Mouse (Mus musculus) right cerebral cortex, adult 18-20 months (tissue): ENCODE measurements around the gene Cubn.

ENCODE experiments used
- DNase-seq: peaks from one replicate; pipeline ENCODE4 v3.0.0; 2022; ENCODE audit warnings: mixed read lengths

Gene Cubn

GRCm38 (mm10) chr2:13491734-13492133 is at the start of gene Cubn:
Gene Cubn, minus strand, starts transcription at chr2:13491813.
- no peak for DNase-seq

GRCm38 (mm10) chr2:13539860-13540259 is 48.2 kb upstream of the Cubn start:
- DNase-seq: no peak

- no peak for DNase-seq
Measured at GRCm38 (mm10) chr2:13538704-13539377, 47.2 kb upstream of the Cubn start.

- DNase-seq: no peak
Measured at GRCm38 (mm10) chr2:13538258-13538657, 46.6 kb upstream of the Cubn start.

GRCm38 (mm10) chr2:13537733-13538132 is 46.1 kb upstream of the Cubn start:
- DNase-seq: no peak

- no peak for DNase-seq
Measured at GRCm38 (mm10) chr2:13536747-13537146, 45.1 kb upstream of the Cubn start.

- no peak for DNase-seq
Measured at GRCm38 (mm10) chr2:13530639-13531038, 39.0 kb upstream of the Cubn start.

GRCm38 (mm10) chr2:13529253-13529933 is 37.8 kb upstream of the Cubn start:
- DNase-seq: no peak

- no peak for DNase-seq
Measured at GRCm38 (mm10) chr2:13527531-13527930, 35.9 kb upstream of the Cubn start.

- DNase-seq: no peak
Measured at GRCm38 (mm10) chr2:13527125-13527524, 35.5 kb upstream of the Cubn start.

- DNase-seq: no peak
Measured at GRCm38 (mm10) chr2:13526205-13526604, 34.6 kb upstream of the Cubn start.

GRCm38 (mm10) chr2:13523540-13524456 is 32.2 kb upstream of the Cubn start:
- peak; percentile 71 for DNase-seq

- DNase-seq: no peak
Measured at GRCm38 (mm10) chr2:13522106-13522505, 30.5 kb upstream of the Cubn start.

GRCm38 (mm10) chr2:13514949-13515348 is 23.3 kb upstream of the Cubn start:
- DNase-seq: no peak

- no peak for DNase-seq
Measured at GRCm38 (mm10) chr2:13502717-13503116, 11.1 kb upstream of the Cubn start.

- DNase-seq: no peak
Measured at GRCm38 (mm10) chr2:13501553-13501952, 9.9 kb upstream of the Cubn start.

- peak; percentile 8 for DNase-seq
Measured at GRCm38 (mm10) chr2:13500298-13500999, 8.8 kb upstream of the Cubn start.

GRCm38 (mm10) chr2:13499196-13499595 is 7.6 kb upstream of the Cubn start:
- DNase-seq: no peak

- DNase-seq: no peak
Measured at GRCm38 (mm10) chr2:13496087-13496486, 4.5 kb upstream of the Cubn start.

GRCm38 (mm10) chr2:13492927-13493326 is 1.3 kb upstream of the Cubn start:
- DNase-seq: no peak

- no peak for DNase-seq
Measured at GRCm38 (mm10) chr2:13490480-13490879, 1.1 kb downstream of the Cubn start.

- DNase-seq: no peak
Measured at GRCm38 (mm10) chr2:13486470-13486869, 5.1 kb downstream of the Cubn start.

- DNase-seq: no peak
Measured at GRCm38 (mm10) chr2:13484566-13484965, 7.0 kb downstream of the Cubn start.
